Mouse (Mus musculus) adrenal gland, postnatal 25 days (tissue): Measurements from ENCODE around the gene Cep290. TPM values are rescaled to one million over a fixed set of nuclear protein-coding genes. Genes with fewer than 3 reads are reported as not detected.
A peak's percentile ranks its signal among the peaks of the same experiment; 100 is the strongest.
"Not testable (repeated sequence)": the region's sequence is repeated elsewhere in the genome, so short reads cannot be mapped to it uniquely, and the experiment has no call there.

Experiments used
- DNase-seq: peaks from one replicate; pipeline ENCODE4 v3.0.0; 2021; ENCODE audit warnings: mixed read lengths
- long read RNA-seq: library from polyadenylated mRNA; stranded (forward); transcript quantifications from one replicate; pipeline ENCODE4 v2.0.0, GENCODE M21; 2021
- total RNA-seq: library from RNA; stranded (reverse); gene quantifications from 2 replicates; pipeline ENCODE4 v1.2.3, GENCODE M21; 2021

Cep290 gene
- 14.0 and 14.2 TPM in 2 replicates for total RNA-seq
- long read RNA-seq, partial matches to known transcripts, result 0 of 1 reads
- long read RNA-seq, other reads (novel, unspliced or antisense), result 1 of 1 reads

- DNase-seq, result peak; percentile 91
Observed at GRCm38 (mm10) chr10:100487097-100487978, at the start of gene Cep290, which contains the start of gene Tmtc3. Gene Cep290 (plus strand): TSS chr10:100487558. Gene Tmtc3 (minus strand): TSS chr10:100487350.

DNA sequence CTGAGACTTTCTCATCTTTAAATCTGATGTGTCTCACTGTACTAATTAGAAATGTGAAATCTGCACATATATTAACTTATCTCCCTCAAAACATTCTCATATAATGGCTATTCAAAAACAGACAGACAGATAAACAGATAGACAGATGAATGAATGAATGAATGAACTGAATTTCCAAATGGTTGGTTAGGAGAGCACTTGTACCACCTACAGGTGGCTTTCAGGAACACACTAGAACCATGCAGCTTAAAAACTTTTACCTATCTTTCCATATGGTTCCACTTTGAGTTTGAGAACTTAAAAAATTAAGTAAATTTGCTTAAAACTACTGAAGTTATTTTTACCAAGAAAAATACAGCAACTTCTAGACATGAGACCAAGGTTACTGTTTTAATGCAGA is 38.0 kb upstream of the Cep290 start:
- no peak for DNase-seq

- no peak for DNase-seq
Observed at GRCm38 (mm10) chr10:100460515-100460914, 26.8 kb upstream of the Cep290 start.

GRCm38 (mm10) chr10:100475040-100475439 is 12.3 kb upstream of the Cep290 start:
- DNase-seq, result no peak

DNA sequence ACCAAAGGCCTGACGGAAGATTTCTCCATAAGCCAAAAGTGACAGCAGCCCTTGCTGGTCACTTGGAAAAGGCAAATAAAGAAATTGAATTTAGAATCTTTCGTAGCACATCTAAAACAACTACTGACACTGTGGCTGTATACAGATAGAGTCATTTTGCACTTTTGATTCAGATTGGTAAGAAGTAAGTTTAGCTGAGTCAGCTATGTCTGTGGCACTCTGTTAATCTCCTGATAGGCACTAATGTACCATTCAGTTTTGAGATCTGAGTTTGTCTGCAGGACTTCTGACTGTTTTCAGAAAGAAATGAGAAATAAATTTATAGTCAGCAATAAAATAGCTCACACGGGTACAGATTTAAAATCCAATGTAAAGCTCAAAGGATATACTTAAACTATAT is 7.8 kb upstream of the Cep290 start:
- DNase-seq, result no peak

- no peak for DNase-seq
Observed at GRCm38 (mm10) chr10:100486701-100487096, 659 bp upstream of the Cep290 start.

- peak; percentile 8 for DNase-seq
Observed at GRCm38 (mm10) chr10:100491916-100492315, 4.6 kb downstream of the Cep290 start.

- no peak for DNase-seq
Observed at GRCm38 (mm10) chr10:100498309-100498708, 11.0 kb downstream of the Cep290 start.

- no peak for DNase-seq
Observed at GRCm38 (mm10) chr10:100508170-100508569, 20.8 kb downstream of the Cep290 start.

DNA sequence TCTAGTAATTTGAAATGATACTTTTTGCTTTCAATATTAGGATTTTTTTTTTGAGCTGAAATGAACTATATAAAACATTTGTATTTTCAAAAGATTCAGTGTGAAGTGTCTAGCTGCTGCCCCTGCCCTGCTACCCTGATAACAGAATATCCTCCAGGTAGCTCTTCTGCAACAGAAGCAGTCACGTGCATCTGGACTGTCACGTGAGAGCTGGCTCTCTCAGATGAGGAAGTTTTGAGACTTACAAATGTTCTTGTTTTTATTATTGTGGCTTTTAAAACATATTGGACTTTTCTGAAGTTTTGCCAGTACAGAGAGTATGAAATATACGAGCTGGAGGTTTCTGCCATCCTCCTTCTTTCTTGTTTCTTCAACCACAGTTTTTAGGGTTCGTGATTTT is 34.3 kb downstream of the Cep290 start:
- no peak for DNase-seq

DNA sequence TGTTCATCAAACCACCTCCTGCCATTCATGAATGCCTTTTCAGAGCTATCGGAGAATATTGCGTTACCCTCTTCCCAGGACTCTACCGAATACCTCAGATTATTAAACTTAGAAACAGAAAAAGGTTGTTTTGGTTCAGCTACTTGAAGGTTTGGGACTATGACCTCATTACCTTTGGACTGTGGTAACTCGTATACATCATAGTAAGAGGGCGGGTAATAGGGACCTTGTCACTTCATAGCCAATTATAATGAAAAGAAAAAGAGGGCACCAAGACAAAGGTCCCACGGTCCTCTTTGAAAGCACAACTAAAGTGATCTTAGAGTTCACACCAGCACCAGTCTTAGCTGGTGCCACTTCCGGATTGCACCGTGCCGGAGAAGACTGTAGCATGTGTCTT is 35.0 kb downstream of the Cep290 start:
- no peak for DNase-seq

GRCm38 (mm10) chr10:100524499-100525390 is 37.4 kb downstream of the Cep290 start:
- no peak for DNase-seq

GRCm38 (mm10) chr10:100556566-100557175 is 69.3 kb downstream of the Cep290 start:
- no peak for DNase-seq

DNA sequence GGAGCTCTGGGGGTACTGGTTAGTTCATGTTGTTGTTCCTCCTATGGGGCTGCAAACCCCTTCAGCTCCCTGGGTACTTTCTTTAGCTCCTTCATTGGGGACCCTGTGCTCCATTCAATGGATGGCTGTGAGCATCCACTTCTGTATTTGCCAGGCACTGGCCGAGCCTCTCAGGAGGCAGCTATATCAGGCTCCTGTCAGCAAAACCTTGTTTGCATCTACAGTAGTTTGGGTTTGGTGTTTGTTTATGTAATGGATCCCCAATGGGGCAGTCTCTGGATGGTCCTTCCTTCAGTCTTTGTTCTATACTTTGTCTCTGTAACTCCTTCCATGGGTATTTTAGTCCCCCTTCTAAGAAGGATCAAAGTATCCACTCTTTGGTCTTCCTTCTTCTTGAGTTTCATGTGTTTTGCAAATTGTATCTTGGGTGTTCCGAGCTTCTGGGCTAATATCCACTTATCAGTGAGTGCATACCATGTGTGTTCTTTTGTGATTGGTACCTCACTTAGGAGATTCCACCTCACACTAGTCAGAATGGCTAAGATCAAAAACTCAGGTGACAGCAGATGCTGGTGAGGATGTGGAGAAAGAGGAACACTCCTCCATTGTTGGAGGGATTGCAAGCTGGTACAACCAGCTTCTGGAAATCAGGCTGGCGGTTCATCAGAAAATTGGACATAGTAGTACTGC is 73.0 kb downstream of the Cep290 start:
- DNase-seq, result not testable (repeated sequence)

GRCm38 (mm10) chr10:100564112-100564511 is 76.8 kb downstream of the Cep290 start:
- DNase-seq, result no peak

DNA sequence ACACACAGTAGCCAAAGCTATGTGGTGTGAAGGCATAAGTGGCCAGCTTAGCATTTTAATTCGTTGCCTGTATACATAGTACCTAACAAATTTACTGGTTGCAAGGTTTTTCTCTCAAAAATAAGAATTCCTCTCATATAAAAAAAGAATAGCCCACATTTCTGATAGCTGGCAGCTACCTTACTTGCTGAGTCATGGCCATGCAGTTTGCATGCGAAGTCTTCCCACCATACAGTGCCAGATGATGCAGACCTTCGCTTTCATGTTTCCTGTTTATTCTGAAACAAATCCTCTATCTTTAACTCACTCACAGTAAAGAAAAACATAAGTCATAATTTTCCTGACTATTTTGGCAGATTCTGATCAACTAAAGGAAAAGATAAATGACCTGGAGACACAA is 84.3 kb downstream of the Cep290 start:
- DNase-seq, result no peak

- DNase-seq, result no peak
Observed at GRCm38 (mm10) chr10:100574505-100575149, 87.3 kb downstream of the Cep290 start.

GRCm38 (mm10) chr10:100575294-100575693 is 87.9 kb downstream of the Cep290 start:
- DNase-seq, result no peak

- DNase-seq, result no peak
Observed at GRCm38 (mm10) chr10:100584178-100584577, 96.8 kb downstream of the Cep290 start.

- no peak for DNase-seq
Observed at GRCm38 (mm10) chr10:100588524-100588923, 101.2 kb downstream of the Cep290 start.

- DNase-seq, result peak; percentile 90
Observed at GRCm38 (mm10) chr10:100588932-100589388, 101.6 kb downstream of the Cep290 start.
